Comparison of ENCODE assay signal across 18 mouse cellular contexts in the genomic region with DNA sequence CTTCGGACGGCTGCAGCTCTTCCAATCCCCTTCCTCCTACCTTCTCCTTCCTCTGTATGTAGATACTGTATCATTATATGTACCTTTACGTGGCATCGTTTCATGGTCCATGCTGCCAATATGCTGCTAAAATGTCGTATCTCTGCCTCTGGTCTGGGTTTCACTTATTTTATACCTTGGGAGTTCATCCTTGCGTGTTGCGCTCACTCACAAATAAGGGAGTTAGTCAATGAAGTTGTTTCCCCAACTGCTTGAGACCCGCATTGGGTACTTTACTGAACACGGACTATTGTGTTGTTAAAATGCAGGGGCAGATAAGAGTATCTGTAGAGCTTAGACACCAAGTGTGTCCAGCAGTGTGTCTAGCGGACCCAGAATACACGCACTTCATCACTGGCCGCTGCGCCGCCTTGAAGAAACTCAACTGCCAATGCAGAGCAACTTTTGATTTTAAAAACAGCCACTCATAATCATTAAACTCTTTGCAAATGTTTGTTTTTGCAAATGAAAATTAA. TPM values are rescaled to one million over a fixed set of nuclear protein-coding genes. Genes with fewer than 3 reads are reported as not detected.
A peak's percentile ranks its signal among the peaks of the same experiment; 100 is the strongest.
DNase-seq lines count a peak whose midpoint lies in the region; ATAC-seq and TF ChIP-seq lines count a peak whose summit lies in the region.
"Had no signal": no experiment of that assay in that cellular context is flagged by ENCODE, and none has a peak within 500 bp of the region (broad histone marks: within the 10 kb centered on the region; RNA-seq: fewer than 3 reads in every experiment).

No protein-coding gene starts in this region.

- intact Hi-C loops in left cerebral cortex, postnatal 4 days (cut with DNase I), result no loop called here

- peaks cover 78% of the 10 kb centered on the region for H3K27me3 ChIP-seq in forebrain, embryonic 15.5 days
- peaks cover 69% of the 10 kb centered on the region for H3K27me3 ChIP-seq in forebrain, embryonic 16.5 days (replicated peaks; ENCODE audit: control insufficient read depth, insufficient read depth, low read length)
- H3K27me3 ChIP-seq in stomach, embryonic 15.5 days (replicated peaks), result peaks cover 77% of the 10 kb centered on the region
- H3K27me3 ChIP-seq in stomach, postnatal 0 days (ENCODE audit: control insufficient read depth, insufficient read depth, low read length), result peaks cover 31% of the 10 kb centered on the region; the same call in 1 of the 2 replicates
- H3K27me3 ChIP-seq in limb, embryonic 13.5 days, result peaks cover 88% of the 10 kb centered on the region

- no peak for DNase-seq in stomach, postnatal 0 days (ENCODE audit: low spot score)
- DNase-seq in right cerebral cortex, postnatal 4 days, result no peak
- no peak for DNase-seq in left cerebral cortex, postnatal 4 days
- no peak for DNase-seq in gastrocnemius, postnatal 4 days (ENCODE audit: low spot score in 2 of 2)
- DNase-seq: adrenal gland, adult 2 months; liver; thymus, postnatal 14 days had no signal

- no peak for ATAC-seq in forebrain, embryonic 15.5 days (replicated peaks)
- ATAC-seq in forebrain, embryonic 16.5 days, result no peak
- no peak for ATAC-seq in stomach, embryonic 15.5 days (ENCODE audit: insufficient read depth, low FRiP score, low read depth)
- ATAC-seq in stomach, postnatal 0 days (ENCODE audit: low FRiP score, low TSS enrichment), result no peak
- no peak for ATAC-seq in limb, embryonic 13.5 days (ENCODE audit: low FRiP score, low read depth)

- no peak overlapping the region for H3K27ac ChIP-seq in forebrain, embryonic 15.5 days (replicated peaks)
- no peak overlapping the region for H3K27ac ChIP-seq in forebrain, embryonic 16.5 days (ENCODE audit: low read length)
- no peak overlapping the region for H3K27ac ChIP-seq in stomach, embryonic 15.5 days
- no peak overlapping the region for H3K27ac ChIP-seq in stomach, postnatal 0 days (replicated peaks)
- no peak overlapping the region for H3K27ac ChIP-seq in limb, embryonic 13.5 days
- H3K27ac ChIP-seq: embryonic facial prominence, embryonic 15.5 days; macrophage had no signal

- H3K9me3 ChIP-seq in forebrain, embryonic 15.5 days, result no peaks in the 10 kb centered on the region
- no peaks in the 10 kb centered on the region for H3K9me3 ChIP-seq in forebrain, embryonic 16.5 days (ENCODE audit: control insufficient read depth, low read length)
- H3K9me3 ChIP-seq in stomach, embryonic 15.5 days, result no peaks in the 10 kb centered on the region
- H3K9me3 ChIP-seq in stomach, postnatal 0 days (ENCODE audit: control insufficient read depth, low read length), result peaks cover 2% of the 10 kb centered on the region; the same call in 1 of the 2 replicates
- H3K9me3 ChIP-seq in limb, embryonic 13.5 days, result no peaks in the 10 kb centered on the region
- H3K9me3 ChIP-seq: embryonic facial prominence, embryonic 15.5 days had no signal

- H3K36me3 ChIP-seq in forebrain, embryonic 15.5 days, result no peaks in the 10 kb centered on the region
- H3K36me3 ChIP-seq in forebrain, embryonic 16.5 days (ENCODE audit: control insufficient read depth, insufficient read depth), result no peaks in the 10 kb centered on the region
- H3K36me3 ChIP-seq in stomach, embryonic 15.5 days, result no peaks in the 10 kb centered on the region
- no peaks in the 10 kb centered on the region for H3K36me3 ChIP-seq in stomach, postnatal 0 days (ENCODE audit: control insufficient read depth, insufficient read depth, low read length)
- H3K36me3 ChIP-seq in limb, embryonic 13.5 days, result no peaks in the 10 kb centered on the region
- H3K36me3 ChIP-seq: embryonic facial prominence, embryonic 15.5 days had no signal

- no peak for TF ChIP-seq EP300 in stomach, postnatal 0 days (optimal IDR thresholded peaks at IDR 0.05)

- no peak for TF ChIP-seq CTCF in stomach, postnatal 0 days (IDR thresholded peaks at IDR 0.05; ENCODE audit: low read depth)

- H3K4me1 ChIP-seq in forebrain, embryonic 15.5 days, result peaks cover 43% of the 10 kb centered on the region
- peaks cover 38% of the 10 kb centered on the region for H3K4me1 ChIP-seq in forebrain, embryonic 16.5 days (replicated peaks; ENCODE audit: control insufficient read depth, insufficient read depth, low read length)
- peaks cover 24% of the 10 kb centered on the region for H3K4me1 ChIP-seq in stomach, embryonic 15.5 days
- H3K4me1 ChIP-seq in stomach, postnatal 0 days (replicated peaks; ENCODE audit: control insufficient read depth, insufficient read depth), result peaks cover 8% of the 10 kb centered on the region; the same call in 1 of the 2 replicates
- H3K4me1 ChIP-seq in limb, embryonic 13.5 days, result peaks cover 38% of the 10 kb centered on the region

- H3K9ac ChIP-seq in forebrain, embryonic 15.5 days (replicated peaks), result no peak overlapping the region
- H3K9ac ChIP-seq in forebrain, embryonic 16.5 days (replicated peaks; ENCODE audit: low read depth, low read length), result no peak overlapping the region
- no peak overlapping the region for H3K9ac ChIP-seq in stomach, embryonic 15.5 days
- H3K9ac ChIP-seq in stomach, postnatal 0 days (ENCODE audit: low read length), result no peak overlapping the region
- no peak overlapping the region for H3K9ac ChIP-seq in limb, embryonic 13.5 days
- H3K9ac ChIP-seq: embryonic facial prominence, embryonic 15.5 days had no signal

- no peak overlapping the region for H3K4me3 ChIP-seq in forebrain, embryonic 15.5 days
- no peak overlapping the region for H3K4me3 ChIP-seq in forebrain, embryonic 16.5 days (replicated peaks; ENCODE audit: low read length)
- no peak overlapping the region for H3K4me3 ChIP-seq in stomach, embryonic 15.5 days (replicated peaks)
- no peak overlapping the region for H3K4me3 ChIP-seq in stomach, postnatal 0 days (ENCODE audit: low read depth, low read length)
- H3K4me3 ChIP-seq in limb, embryonic 13.5 days, result peak overlapping the region; percentile 46

- peak overlapping the region; percentile 79; the same call in 1 of the 2 replicates for H3K4me2 ChIP-seq in forebrain, embryonic 15.5 days (replicated peaks)
- H3K4me2 ChIP-seq in forebrain, embryonic 16.5 days (ENCODE audit: low read length), result no peak overlapping the region
- peak overlapping the region; percentile 72; the same call in 1 of the 2 replicates for H3K4me2 ChIP-seq in stomach, embryonic 15.5 days
- H3K4me2 ChIP-seq in stomach, postnatal 0 days (replicated peaks; ENCODE audit: low read depth), result no peak overlapping the region
- H3K4me2 ChIP-seq in limb, embryonic 13.5 days (replicated peaks), result peak overlapping the region; percentile 84; the same call in 1 of the 2 replicates

- 2% methylated on average over 14 of the region's 14 CpGs for WGBS in forebrain, embryonic 15.5 days
- WGBS in forebrain, embryonic 16.5 days, result 2% methylated on average over 14 of the region's 14 CpGs
- 8% methylated on average over 14 of the region's 14 CpGs for WGBS in stomach, embryonic 15.5 days
- 10% methylated on average over 14 of the region's 14 CpGs for WGBS in stomach, postnatal 0 days
- 4% methylated on average over 14 of the region's 14 CpGs for WGBS in limb, embryonic 13.5 days

RNA-seq across cellular contexts. Expression of a gene that starts 1.6 kb away (rescaled TPM):
- 0.26 TPM in 1 of 2 replicates, not detected in the other for polyA plus RNA-seq in forebrain, embryonic 15.5 days (2015; fragmentation: Nextera tagmentation; extraction: Ambion mirVana)
- 0.30 TPM in 1 of 2 replicates, not detected in the other for polyA plus RNA-seq in forebrain, embryonic 16.5 days (2015; fragmentation: Nextera tagmentation; extraction: Ambion mirVana)
- polyA plus RNA-seq in stomach, embryonic 15.5 days (2015; fragmentation: Nextera tagmentation; extraction: Ambion mirVana), result 1.3 and 1.8 TPM in 2 replicates
- polyA plus RNA-seq in stomach, postnatal 0 days (2015; fragmentation: Nextera tagmentation; extraction: Ambion mirVana), result 0.07 and 0.11 TPM in 2 replicates
- polyA plus RNA-seq in limb, embryonic 13.5 days (2015; fragmentation: Nextera tagmentation; extraction: Ambion mirVana), result 0.06 TPM in 1 of 2 replicates, not detected in the other
- not detected for total RNA-seq in left cerebral cortex, postnatal 4 days (2021)
- total RNA-seq in gastrocnemius, postnatal 4 days (2021), result not detected
- total RNA-seq: adrenal gland, adult 2 months; gastrocnemius, adult 18-20 months; hematopoietic stem cell, adult 5-6 weeks; layer of hippocampus, adult 18-20 months; neutrophil, adult 5-6 weeks had no signal
- polyA plus RNA-seq: macrophage; spleen, adult 2 months had no signal

Comparison
In these comparisons a context has a peak if more than half of its experiments do, and no peak if none do; other contexts are left out.
1. H3K4me2 ChIP-seq: peak in forebrain, embryonic 15.5 days (single experiment), stomach, embryonic 15.5 days (single experiment) and limb, embryonic 13.5 days (single experiment); none in forebrain, embryonic 16.5 days (single experiment) and stomach, postnatal 0 days (single experiment).